Mouse (Mus musculus) heart, embryonic 14.5 days (tissue): Measurements from ENCODE around the gene Iqcd. TPM values are rescaled to one million over a fixed set of nuclear protein-coding genes. Genes with fewer than 3 reads are reported as not detected.
A peak's percentile ranks its signal among the peaks of the same experiment; 100 is the strongest.

Experiments used
- ATAC-seq: fragments of 200-750 bp; cut with Nextera tagmentation; 2 replicates; pipeline ENCODE4 v1.8.0; 2017; ENCODE audit warnings: low read depth, moderate TSS enrichment; ENCODE audit not compliant: insufficient number of reproducible peaks, insufficient read depth, low FRiP score
- H3K27ac ChIP-seq, 2 experiments: fragments of 200-500 bp in 1 of 2; fragments of 300-500 bp in 1 of 2; sonication (generic) in 1 of 2; replicated peaks in 1 of 2; 2 replicates each; pipeline ENCODE4 v1.5.1; 2012 to 2014; ENCODE audit warnings: low read depth in 2 of 2, low read length in 2 of 2, control low read depth in 1 of 2, mild to moderate bottlenecking in 1 of 2, mixed read lengths in 1 of 2; ENCODE audit not compliant: control insufficient read depth in 1 of 2, insufficient read depth in 1 of 2
- H3K27me3 ChIP-seq: fragments of 300-500 bp; sonication (generic); 2 replicates; pipeline ENCODE4 v1.6.1; 2014; ENCODE audit warnings: mild to moderate bottlenecking, low read length, control low read depth; ENCODE audit not compliant: control insufficient read depth, insufficient read depth
- H3K36me3 ChIP-seq: fragments of 300-500 bp; sonication (generic); 2 replicates; pipeline ENCODE4 v1.6.1; 2014; ENCODE audit warnings: mild to moderate bottlenecking, control low read depth, low read length, mixed read lengths; ENCODE audit not compliant: control insufficient read depth, insufficient read depth
- H3K4me1 ChIP-seq, 2 experiments: fragments of 200-500 bp in 1 of 2; fragments of 300-500 bp in 1 of 2; sonication (generic) in 1 of 2; 2 replicates each; pipeline ENCODE4 v1.6.1; 2012 to 2014; ENCODE audit warnings: low read length in 2 of 2, control low read depth in 1 of 2, mixed read lengths in 1 of 2; ENCODE audit not compliant: control insufficient read depth in 2 of 2, insufficient read depth in 2 of 2
- H3K4me2 ChIP-seq: fragments of 300-500 bp; sonication (generic); 2 replicates; pipeline ENCODE4 v1.6.1; 2014; ENCODE audit warnings: mild to moderate bottlenecking, low read length
- H3K4me3 ChIP-seq, 2 experiments: fragments of 200-500 bp in 1 of 2; fragments of 300-500 bp in 1 of 2; sonication (generic) in 1 of 2; 2 replicates each; pipeline ENCODE4 v1.5.1; 2012 to 2014; ENCODE audit warnings: low read length in 2 of 2, mild to moderate bottlenecking in 2 of 2, control low read depth in 1 of 2, low read depth in 1 of 2, moderate library complexity in 1 of 2; ENCODE audit not compliant: control insufficient read depth in 1 of 2, insufficient read depth in 1 of 2
- H3K9ac ChIP-seq: fragments of 300-500 bp; sonication (generic); 2 replicates; pipeline ENCODE4 v1.6.1; 2014; ENCODE audit warnings: mild to moderate bottlenecking, low read length
- H3K9me3 ChIP-seq: fragments of 300-500 bp; sonication (generic); 2 replicates; pipeline ENCODE4 v1.6.1; 2016; ENCODE audit warnings: low read length, control low read depth; ENCODE audit not compliant: control insufficient read depth
- WGBS: fragments of 180-500 bp; shearing (Covaris S2); extraction: QIAGEN DNeasy Blood & Tissue Kit; methylation state at CpG from one replicate; pipeline ENCODE4 v1.1.7; 2014; 5-methylcytosine and 5-hydroxymethylcytosine counted together
- polyA plus RNA-seq: library from polyadenylated mRNA; unstranded; fragments of >200 nt; fragmentation: Nextera tagmentation; extraction: Ambion mirVana; gene quantifications from 2 replicates; pipeline ENCODE4 v1.2.1, GENCODE M21; 2014

Gene Iqcd
- polyA plus RNA-seq, 1 experiment from 2014 or later: 0.43 TPM

DNA sequence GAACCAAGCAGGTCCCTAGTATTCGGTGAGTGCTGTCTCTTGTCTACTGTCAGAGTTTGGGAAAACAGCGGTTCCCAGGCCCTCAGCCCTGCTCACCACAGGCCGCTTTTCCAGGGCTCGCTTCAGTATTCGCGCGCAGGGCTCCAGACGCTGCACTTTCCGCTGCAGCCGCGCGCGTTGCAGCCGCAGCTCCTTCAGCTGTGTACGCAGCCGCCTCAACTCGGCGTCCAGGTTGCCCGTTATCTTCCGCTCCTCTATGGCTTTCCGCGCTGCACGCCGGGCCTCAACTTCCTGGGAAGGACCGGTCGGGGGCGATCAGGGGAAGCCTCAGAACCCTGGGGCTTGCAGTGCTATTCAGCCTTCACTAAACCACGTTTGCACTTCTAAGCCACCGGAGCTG lies 42.3 kb downstream of the Iqcd start:
- peaks cover 6 to 10% of the 10 kb centered on the region in 2 experiments; a peak in 3 of 4 replicates for H3K4me1 ChIP-seq
- H3K9me3 ChIP-seq: peaks cover 6% of the 10 kb centered on the region; the same call in 1 of the 2 replicates
- 4% methylated on average over 29 of the region's 29 CpGs for WGBS
- H3K4me3 ChIP-seq: peak overlapping the region; percentile 19 to 32
- H3K36me3 ChIP-seq: peaks cover 25% of the 10 kb centered on the region
- H3K9ac ChIP-seq: peak overlapping the region; percentile 36
- ATAC-seq: no peak
- peaks cover 8% of the 10 kb centered on the region for H3K27me3 ChIP-seq
- peak overlapping the region; percentile 57 for H3K4me2 ChIP-seq
- H3K27ac ChIP-seq: no peak overlapping the region

GRCm38 (mm10) chr5:120631892-120632291 lies 43.1 kb downstream of the Iqcd start:
- H3K9me3 ChIP-seq: peaks cover 6% of the 10 kb centered on the region; the same call in 1 of the 2 replicates
- no peak for ATAC-seq

DNA sequence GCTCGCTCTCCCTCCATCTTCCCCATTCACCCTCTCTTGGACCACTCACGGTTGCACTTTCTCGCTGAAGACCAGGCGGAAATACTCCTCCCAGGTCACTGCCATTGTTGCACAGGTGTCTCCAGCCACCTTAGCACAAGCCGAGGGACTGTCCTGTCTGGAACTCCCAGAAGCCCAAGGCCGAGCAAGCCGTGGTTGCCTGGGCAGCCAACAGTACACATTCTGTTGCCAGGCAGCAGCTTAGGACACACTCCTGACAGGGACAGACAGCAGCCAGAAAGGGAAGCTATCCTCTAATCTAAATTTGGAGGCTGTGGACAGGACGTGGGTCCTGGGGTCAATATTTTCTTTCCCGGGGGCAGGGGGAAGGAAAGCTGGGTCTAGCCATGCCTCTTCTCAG lies 45.3 kb downstream of the Iqcd start, which contains the start of gene Cfap73:
Gene Cfap73, minus strand, starts transcription at position 105 of the 400 bp plus-strand sequence.
- H3K4me2 ChIP-seq: no peak within 1 kb of the TSS
- WGBS: 39% methylated on average over 9 of the region's 9 CpGs
- no peak within 1 kb of the TSS for H3K4me3 ChIP-seq
- H3K9ac ChIP-seq: no peak within 1 kb of the TSS
- H3K4me1 ChIP-seq: peaks cover 0 to 5% of the 10 kb centered on the region in 2 experiments; a peak in 2 of 4 replicates
- peaks cover 8% of the 10 kb centered on the region for H3K27me3 ChIP-seq
- H3K9me3 ChIP-seq: peaks cover 6% of the 10 kb centered on the region; the same call in 1 of the 2 replicates
- ATAC-seq: no peak
- no peaks in the 10 kb centered on the region for H3K36me3 ChIP-seq
- H3K27ac ChIP-seq: no peak within 1 kb of the TSS

More at GRCm38 (mm10) chr5:120631892-120632291, 43.1 kb downstream of the Iqcd start:
- Histone ChIP-seq H3K36me3 (peaks cover 17% of the 10 kb centered on the region), H3K9ac (no peak overlapping the region), H3K4me2 (no peak overlapping the region), H3K27me3 (peaks cover 8% of the 10 kb centered on the region), H3K27ac (no peak overlapping the region), H3K4me1 (peaks cover 6 to 10% of the 10 kb centered on the region in 2 experiments; a peak in 3 of 4 replicates), H3K4me3 (no peak overlapping the region)
- WGBS: 86% methylated on average over 5 of the region's 5 CpGs

GRCm38 (mm10) chr5:120634860-120635259 lies 46.0 kb downstream of the Iqcd start:
- H3K4me2 ChIP-seq: no peak overlapping the region
- H3K9ac ChIP-seq: no peak overlapping the region
- 55% methylated on average over 5 of the region's 5 CpGs for WGBS
- H3K36me3 ChIP-seq: no peaks in the 10 kb centered on the region
- no peak overlapping the region for H3K4me3 ChIP-seq
- no peak for ATAC-seq
- no peak overlapping the region for H3K27ac ChIP-seq
- H3K9me3 ChIP-seq: peaks cover 6% of the 10 kb centered on the region; the same call in 1 of the 2 replicates
- H3K4me1 ChIP-seq: peaks cover 0 to 5% of the 10 kb centered on the region in 2 experiments; a peak in 2 of 4 replicates
- H3K27me3 ChIP-seq: peaks cover 7% of the 10 kb centered on the region

GRCm38 (mm10) chr5:120635633-120636032 lies 46.8 kb downstream of the Iqcd start:
- H3K27me3 ChIP-seq: no peaks in the 10 kb centered on the region
- no peaks in the 10 kb centered on the region for H3K36me3 ChIP-seq
- 80% methylated on average over 5 of the region's 5 CpGs for WGBS
- no peak for ATAC-seq
- no peak overlapping the region for H3K4me3 ChIP-seq
- peaks cover 0 to 5% of the 10 kb centered on the region in 2 experiments; a peak in 2 of 4 replicates for H3K4me1 ChIP-seq
- no peak overlapping the region for H3K9ac ChIP-seq
- H3K27ac ChIP-seq: no peak overlapping the region
- no peak overlapping the region for H3K4me2 ChIP-seq
- peaks cover 6% of the 10 kb centered on the region; the same call in 1 of the 2 replicates for H3K9me3 ChIP-seq

DNA sequence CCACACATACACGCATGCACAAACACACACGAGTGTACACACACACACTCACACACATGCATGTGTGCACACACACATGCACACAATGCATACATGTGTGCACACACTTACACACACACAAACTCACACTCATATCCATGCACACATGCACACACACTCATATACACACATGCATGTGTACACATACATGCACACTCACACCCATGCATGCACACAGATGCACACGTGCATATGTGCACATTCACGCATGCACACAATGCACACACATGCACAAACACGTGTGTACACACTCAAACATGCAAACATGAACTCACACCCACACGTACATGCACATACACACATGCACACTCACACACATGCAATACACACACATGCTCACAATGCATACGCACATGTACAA lies 51.3 kb downstream of the Iqcd start:
- H3K9me3 ChIP-seq: peaks cover 4% of the 10 kb centered on the region; the same call in 1 of the 2 replicates
- 87% methylated on average over 7 of the region's 7 CpGs for WGBS
- no peak overlapping the region for H3K4me3 ChIP-seq
- no peaks in the 10 kb centered on the region for H3K27me3 ChIP-seq
- H3K36me3 ChIP-seq: no peaks in the 10 kb centered on the region
- no peak overlapping the region for H3K4me2 ChIP-seq
- H3K9ac ChIP-seq: no peak overlapping the region
- no peak overlapping the region for H3K27ac ChIP-seq
- no peak for ATAC-seq
- peaks cover 6 to 9% of the 10 kb centered on the region in 2 experiments for H3K4me1 ChIP-seq

DNA sequence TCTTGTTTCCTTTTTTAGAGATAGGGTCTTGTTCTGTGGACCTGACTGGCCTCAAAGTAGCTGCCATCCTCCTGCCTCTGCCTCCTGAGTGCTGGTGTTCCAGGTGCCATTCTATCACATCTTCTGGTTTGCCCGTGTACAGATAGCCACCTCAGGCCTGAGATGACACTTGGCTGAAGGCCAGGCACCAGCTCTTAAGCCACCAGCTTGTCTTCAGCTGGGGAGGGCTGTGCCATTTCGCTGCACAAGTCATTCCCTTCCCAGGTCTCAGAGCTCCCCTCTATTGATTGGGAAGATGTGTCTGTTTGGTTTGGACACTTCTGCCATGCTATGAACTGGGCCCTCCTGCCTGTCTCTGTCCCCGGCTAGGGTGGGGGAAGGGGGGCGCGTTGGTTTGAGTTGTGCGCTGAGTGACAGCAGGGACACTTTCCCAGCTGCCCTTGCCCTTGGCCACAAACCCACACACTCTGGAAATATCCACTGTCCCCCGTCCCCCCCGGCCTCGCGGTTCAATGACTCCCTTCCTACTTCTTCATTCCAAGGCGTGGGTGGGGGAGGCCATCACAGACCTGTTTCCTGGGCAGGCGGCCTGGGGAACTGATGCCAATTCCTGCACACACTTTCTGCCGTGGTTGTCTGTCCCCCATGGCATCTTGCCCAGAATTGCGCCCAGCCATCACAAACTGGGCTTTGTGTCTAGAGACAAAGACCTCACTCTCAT lies 54.7 kb downstream of the Iqcd start:
- Histone ChIP-seq H3K4me1 (peaks cover 9 to 10% of the 10 kb centered on the region in 2 experiments), H3K27ac (no peak overlapping the region), H3K36me3 (no peaks in the 10 kb centered on the region), H3K4me2 (no peak overlapping the region), H3K27me3 (peaks cover 8% of the 10 kb centered on the region), H3K9ac (no peak overlapping the region), H3K4me3 (no peak overlapping the region), H3K9me3 (no peaks in the 10 kb centered on the region)
- 54% methylated on average over 14 of the region's 14 CpGs for WGBS
- ATAC-seq: peak; percentile 10; the same call in 1 of the 2 replicates
